Mouse (Mus musculus) forebrain, postnatal 0 days (tissue): ENCODE results near the gene Wfdc1. TPM values are rescaled to one million over a fixed set of nuclear protein-coding genes. Genes with fewer than 3 reads are reported as not detected.

Experiments used
- ATAC-seq: fragments of 200-750 bp; cut with Nextera tagmentation; 2 replicates; pipeline ENCODE4 v1.8.0; 2017; ENCODE audit warnings: mild to moderate bottlenecking, moderate library complexity
- DNase-seq: peaks from one replicate; pipeline ENCODE4 v3.0.0-alpha.2; 2015
- H3K27ac ChIP-seq: fragments of 300-500 bp; sonication (generic); 2 replicates; pipeline ENCODE4 v1.5.1; 2014; ENCODE audit warnings: low read depth, mild to moderate bottlenecking, antibody characterized with exemption, low read length, moderate library complexity, mixed read lengths
- H3K27me3 ChIP-seq: fragments of 300-500 bp; sonication (generic); 2 replicates; pipeline ENCODE4 v1.6.1; 2014; ENCODE audit warnings: mild to moderate bottlenecking, low read length, mixed read lengths; ENCODE audit not compliant: insufficient read depth
- H3K36me3 ChIP-seq: fragments of 300-500 bp; sonication (generic); 2 replicates; pipeline ENCODE4 v1.6.1; 2014; ENCODE audit warnings: mild to moderate bottlenecking, moderate library complexity; ENCODE audit not compliant: insufficient read depth
- H3K4me1 ChIP-seq: fragments of 300-500 bp; sonication (generic); 2 replicates; pipeline ENCODE4 v1.6.1; 2014; ENCODE audit warnings: antibody characterized with exemption; ENCODE audit not compliant: insufficient read depth
- H3K4me2 ChIP-seq: fragments of 300-500 bp; sonication (generic); 2 replicates; pipeline ENCODE4 v1.6.1; 2014; ENCODE audit warnings: low read depth, mild to moderate bottlenecking, moderate library complexity
- H3K4me3 ChIP-seq: fragments of 300-500 bp; sonication (generic); 2 replicates; pipeline ENCODE4 v1.5.1; 2014; ENCODE audit warnings: low read depth, low read length, mixed read lengths
- H3K9ac ChIP-seq: fragments of 300-500 bp; sonication (generic); 2 replicates; pipeline ENCODE4 v1.6.1; 2014; ENCODE audit warnings: mild to moderate bottlenecking
- H3K9me3 ChIP-seq: fragments of 300-500 bp; sonication (generic); 2 replicates; pipeline ENCODE4 v1.6.1; 2016; ENCODE audit warnings: low read length
- CTCF ChIP-seq: sonication (generic); IDR thresholded peaks from 2 replicates; pipeline ENCODE4 v1.5.1; 2016; ENCODE audit warnings: antibody characterized with exemption, control low read depth, low read depth
- WGBS: fragments of 180-500 bp; shearing (Covaris S2); extraction: QIAGEN DNeasy Blood & Tissue Kit; methylation state at CpG from one replicate; pipeline ENCODE4 v1.1.7; 2014; 5-methylcytosine and 5-hydroxymethylcytosine counted together
- polyA plus RNA-seq: library from polyadenylated mRNA; unstranded; fragments of >200 nt; fragmentation: Nextera tagmentation; extraction: Ambion mirVana; gene quantifications from 2 replicates; pipeline ENCODE4 v1.2.1, GENCODE M21; 2015
- total RNA-seq: library from RNA; depleted of rRNA; stranded (reverse); fragments of >200 nt; gene quantifications from 2 replicates; pipeline ENCODE4 v1.2.3, GENCODE M21; 2014

The Wfdc1 gene
- total and polyA plus RNA-seq, 2 experiments from 2014 or later: 8.6 to 9.0 TPM

GRCm38 (mm10) chr8:119717765-119718164, 51.6 kb downstream of the Wfdc1 start:
- H3K27ac ChIP-seq: no peak overlapping the region
- H3K9ac ChIP-seq: no peak overlapping the region
- ATAC-seq (no peak), DNase-seq (no peak)
- no peaks in the 10 kb centered on the region for H3K4me1 ChIP-seq
- no peaks in the 10 kb centered on the region for H3K9me3 ChIP-seq
- peak; percentile 73 for TF ChIP-seq CTCF
- H3K4me2 ChIP-seq: no peak overlapping the region
- 61% methylated on average over 9 of the region's 9 CpGs for WGBS
- no peak overlapping the region for H3K4me3 ChIP-seq
- no peaks in the 10 kb centered on the region for H3K36me3 ChIP-seq
- no peaks in the 10 kb centered on the region for H3K27me3 ChIP-seq

- H3K27me3 ChIP-seq: no peaks in the 10 kb centered on the region
- no peak for ATAC-seq
- no peak overlapping the region for H3K4me3 ChIP-seq
- 73% methylated on average over 12 of the region's 12 CpGs for WGBS
- H3K4me2 ChIP-seq: no peak overlapping the region
- no peak overlapping the region for H3K27ac ChIP-seq
- no peaks in the 10 kb centered on the region for H3K36me3 ChIP-seq
- H3K9me3 ChIP-seq: no peaks in the 10 kb centered on the region
- DNase-seq: no peak
- TF ChIP-seq CTCF: no peak
- H3K4me1 ChIP-seq: no peaks in the 10 kb centered on the region
- H3K9ac ChIP-seq: no peak overlapping the region
Observed at GRCm38 (mm10) chr8:119719011-119719501, 52.9 kb downstream of the Wfdc1 start.

- H3K27ac ChIP-seq: no peak overlapping the region
- DNase-seq (no peak), ATAC-seq (no peak)
- no peak overlapping the region for H3K4me3 ChIP-seq
- H3K27me3 ChIP-seq: no peaks in the 10 kb centered on the region
- no peaks in the 10 kb centered on the region for H3K9me3 ChIP-seq
- no peak for TF ChIP-seq CTCF
- no peak overlapping the region for H3K4me2 ChIP-seq
- H3K9ac ChIP-seq: no peak overlapping the region
- H3K36me3 ChIP-seq: no peaks in the 10 kb centered on the region
- WGBS: 52% methylated on average over 6 of the region's 6 CpGs
- no peaks in the 10 kb centered on the region for H3K4me1 ChIP-seq
Observed at GRCm38 (mm10) chr8:119722348-119722747, 56.2 kb downstream of the Wfdc1 start.

- H3K36me3 ChIP-seq: no peaks in the 10 kb centered on the region
- H3K27ac ChIP-seq: no peak overlapping the region
- no peak for TF ChIP-seq CTCF
- H3K9ac ChIP-seq: no peak overlapping the region
- DNase-seq (no peak), ATAC-seq (no peak)
- no peak overlapping the region for H3K4me2 ChIP-seq
- H3K9me3 ChIP-seq: no peaks in the 10 kb centered on the region
- H3K4me1 ChIP-seq: no peaks in the 10 kb centered on the region
- H3K4me3 ChIP-seq: no peak overlapping the region
- 69% methylated on average over 4 of the region's 4 CpGs for WGBS
- H3K27me3 ChIP-seq: no peaks in the 10 kb centered on the region
Observed at GRCm38 (mm10) chr8:119723676-119724075, 57.5 kb downstream of the Wfdc1 start.

GRCm38 (mm10) chr8:119724596-119724995, 58.4 kb downstream of the Wfdc1 start:
- Histone ChIP-seq H3K27ac (no peak overlapping the region), H3K4me1 (no peaks in the 10 kb centered on the region), H3K9ac (no peak overlapping the region), H3K4me3 (no peak overlapping the region), H3K9me3 (no peaks in the 10 kb centered on the region), H3K27me3 (no peaks in the 10 kb centered on the region), H3K36me3 (no peaks in the 10 kb centered on the region), H3K4me2 (no peak overlapping the region)
- ATAC-seq: no peak
- no peak for TF ChIP-seq CTCF
- 87% methylated on average over 6 of the region's 6 CpGs for WGBS
- DNase-seq: no peak

- TF ChIP-seq CTCF: no peak
- ATAC-seq: no peak
- H3K4me3 ChIP-seq: no peak overlapping the region
- no peak overlapping the region for H3K4me2 ChIP-seq
- H3K4me1 ChIP-seq: no peaks in the 10 kb centered on the region
- no peaks in the 10 kb centered on the region for H3K36me3 ChIP-seq
- no peaks in the 10 kb centered on the region for H3K27me3 ChIP-seq
- H3K9ac ChIP-seq: no peak overlapping the region
- no peaks in the 10 kb centered on the region for H3K9me3 ChIP-seq
- H3K27ac ChIP-seq: no peak overlapping the region
- WGBS: 89% methylated on average over 8 of the region's 8 CpGs
- no peak for DNase-seq
Observed at GRCm38 (mm10) chr8:119727093-119727492, 60.9 kb downstream of the Wfdc1 start.

GRCm38 (mm10) chr8:119728351-119728895, 62.3 kb downstream of the Wfdc1 start:
- H3K27ac ChIP-seq: no peak overlapping the region
- H3K27me3 ChIP-seq: no peaks in the 10 kb centered on the region
- ATAC-seq (no peak), DNase-seq (no peak)
- H3K36me3 ChIP-seq: no peaks in the 10 kb centered on the region
- H3K9ac ChIP-seq: no peak overlapping the region
- no peaks in the 10 kb centered on the region for H3K4me1 ChIP-seq
- TF ChIP-seq CTCF: no peak
- H3K9me3 ChIP-seq: no peaks in the 10 kb centered on the region
- H3K4me3 ChIP-seq: no peak overlapping the region
- no peak overlapping the region for H3K4me2 ChIP-seq
- WGBS: 86% methylated on average over 8 of the region's 8 CpGs
